Mouse (Mus musculus) thymus, postnatal 10 days (tissue): ENCODE measurements at regions not wholly inside any gene's neighbourhood (a gene's known extent, or its start where the extent isn't known, plus 50 kb on each side); places are given as distances from the start of the nearest gene placed in this dataset.
A peak's percentile ranks its signal among the peaks of the same experiment; 100 is the strongest.

Experiments
- DNase-seq, 2 experiments: peaks; one replicate each; pipeline ENCODE4 v3.0.0; 2021; ENCODE audit warnings: low spot score in 2 of 2

DNA sequence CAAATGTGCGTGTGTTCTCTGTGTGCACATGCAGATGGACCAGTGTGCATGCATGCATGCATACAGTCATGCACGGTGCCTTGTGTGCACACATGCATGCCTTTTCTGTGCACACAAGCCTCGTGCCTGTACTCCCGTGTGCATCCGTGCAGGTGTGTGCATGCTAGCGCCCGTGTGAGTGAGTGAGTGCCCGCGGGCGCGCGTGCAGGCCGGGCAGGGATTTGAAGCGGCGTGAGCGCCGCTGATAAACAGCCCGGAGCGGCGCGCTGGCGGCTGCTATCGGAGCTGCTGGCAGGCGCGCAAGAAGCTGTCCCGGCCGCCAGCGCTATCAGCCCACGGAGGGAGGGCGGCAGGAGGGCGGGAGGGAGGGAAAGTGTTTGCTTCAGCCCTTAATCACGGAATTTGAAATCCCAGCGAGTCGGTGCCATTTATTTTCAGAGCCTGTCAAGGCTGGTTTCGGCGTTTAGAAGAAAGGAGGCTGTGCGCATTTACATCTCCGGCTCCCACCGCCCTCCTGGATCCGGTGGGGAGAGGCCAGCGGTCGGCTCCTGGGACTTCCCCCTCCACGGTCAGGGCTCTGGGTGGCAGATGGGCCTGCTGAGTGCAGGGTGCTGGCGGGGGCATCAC lies 82.1 kb downstream of the Cstad start:
- DNase-seq, result no peak

DNA sequence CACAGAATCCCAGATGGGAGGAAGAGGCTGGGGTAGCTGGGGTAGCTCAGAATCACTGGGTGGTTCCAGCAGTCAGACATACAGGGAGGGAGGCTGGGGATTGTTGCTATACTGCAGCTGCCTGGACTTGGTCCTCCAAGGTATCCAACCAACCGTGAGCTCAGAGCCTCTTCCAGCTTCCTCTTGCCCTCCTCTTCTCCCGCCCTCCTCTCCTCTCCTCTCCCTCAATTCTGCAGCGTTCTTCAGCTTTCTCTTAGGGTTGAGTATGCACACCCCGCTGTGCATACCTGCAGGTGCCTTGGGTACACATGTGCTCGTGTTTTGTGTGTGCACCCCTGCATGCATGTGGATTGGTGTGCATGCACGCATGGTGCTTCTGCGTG lies 81.6 kb downstream of the Cstad start:
- DNase-seq, result no peak

DNA sequence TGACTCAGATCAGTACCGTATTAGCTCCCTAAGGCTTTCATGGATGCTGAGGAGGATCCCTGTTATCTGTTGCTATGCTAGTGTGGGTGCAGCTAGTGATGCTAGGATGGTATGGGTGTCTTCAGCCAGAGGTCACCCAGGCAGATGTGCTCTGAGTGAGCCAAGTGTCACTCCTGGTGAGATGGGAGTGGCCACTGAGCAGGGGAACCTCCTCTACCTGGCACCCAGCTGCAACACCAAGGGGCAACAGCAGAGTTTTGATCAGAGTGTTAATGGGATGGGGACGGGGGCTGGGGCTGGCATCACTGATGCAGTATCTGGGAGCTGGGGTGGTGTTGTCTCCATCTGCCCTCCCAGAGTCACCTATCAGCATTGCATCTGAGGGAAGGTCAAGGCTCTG lies 81.0 kb downstream of the Cstad start:
- no peak for DNase-seq

DNA sequence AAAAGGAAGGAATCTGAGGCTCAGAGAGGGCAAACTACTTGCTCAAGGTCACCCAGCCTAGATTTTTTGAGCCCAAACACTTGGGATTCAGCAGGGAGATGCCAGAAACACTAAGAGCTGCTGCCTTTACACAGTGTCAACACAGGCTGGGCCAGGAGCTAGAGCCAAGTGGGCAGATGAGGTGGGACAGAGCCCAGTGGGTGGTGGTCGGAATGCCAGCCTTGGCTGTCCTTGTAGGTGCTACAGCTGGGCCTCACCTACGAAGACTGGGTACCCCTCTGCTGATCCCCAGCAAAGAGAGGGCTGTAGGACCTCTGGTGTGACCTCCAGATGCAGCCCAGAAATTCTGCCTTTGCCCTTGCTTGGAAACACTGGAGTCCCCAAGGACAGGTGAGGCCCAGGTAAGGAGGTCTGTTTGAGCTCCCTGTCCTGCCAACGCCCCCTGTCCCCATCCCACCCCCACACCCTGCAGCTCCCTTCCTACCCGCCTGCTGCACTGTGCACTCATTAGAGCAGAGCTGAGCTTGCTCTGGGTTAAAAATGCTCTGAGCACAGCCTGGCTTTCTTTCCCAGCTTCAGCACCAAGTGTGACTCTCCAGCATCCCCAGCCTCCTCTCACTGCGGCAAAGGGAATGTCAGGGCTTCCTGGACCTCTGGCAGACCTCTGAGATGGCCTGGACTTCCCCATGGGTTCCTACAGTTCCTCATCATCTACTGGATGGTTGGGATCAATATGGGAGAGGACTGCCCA lies 76.2 kb downstream of the Cstad start:
- no peak for DNase-seq

DNA sequence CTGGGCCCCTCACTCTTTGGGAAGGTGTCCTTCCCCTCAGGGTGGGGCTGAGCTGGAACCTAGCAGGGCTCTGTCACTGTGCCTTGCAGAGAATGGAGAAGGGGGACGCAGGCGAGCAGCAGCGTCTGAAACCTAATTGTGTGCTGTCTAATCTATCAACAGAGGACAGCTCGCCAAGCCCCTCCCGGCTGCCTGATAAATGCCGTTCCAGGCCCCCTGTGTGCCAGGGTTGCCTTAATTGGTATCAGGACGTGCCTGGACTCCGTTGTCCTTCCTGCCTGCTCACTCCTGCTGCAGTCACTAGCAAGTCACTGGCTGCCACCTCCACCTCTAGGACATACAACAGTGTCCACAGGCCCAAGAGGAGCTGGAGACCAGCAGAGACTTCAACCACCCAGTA lies 72.6 kb downstream of the Cstad start:
- DNase-seq, result no peak

DNA sequence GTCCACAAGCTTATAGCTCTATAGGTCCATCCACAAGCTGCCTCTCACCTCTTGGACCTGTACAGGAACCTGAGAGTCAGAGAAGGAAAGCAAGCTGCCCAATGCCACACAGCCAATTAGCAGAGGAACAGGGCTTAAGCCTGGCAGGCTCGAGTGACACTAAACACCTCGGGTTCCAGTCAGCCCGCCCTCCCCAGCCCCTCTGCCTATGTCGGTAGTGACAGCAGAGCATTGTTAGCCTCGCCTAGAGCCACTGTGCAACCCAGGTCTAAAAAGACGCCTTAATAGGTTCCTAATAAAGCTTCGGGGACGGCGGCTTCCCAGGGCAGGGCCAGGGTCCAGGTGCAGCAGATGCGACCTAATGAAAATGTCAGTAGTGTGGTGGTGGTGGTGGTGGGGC lies 66.3 kb downstream of the Cstad start:
- no peak for DNase-seq

DNA sequence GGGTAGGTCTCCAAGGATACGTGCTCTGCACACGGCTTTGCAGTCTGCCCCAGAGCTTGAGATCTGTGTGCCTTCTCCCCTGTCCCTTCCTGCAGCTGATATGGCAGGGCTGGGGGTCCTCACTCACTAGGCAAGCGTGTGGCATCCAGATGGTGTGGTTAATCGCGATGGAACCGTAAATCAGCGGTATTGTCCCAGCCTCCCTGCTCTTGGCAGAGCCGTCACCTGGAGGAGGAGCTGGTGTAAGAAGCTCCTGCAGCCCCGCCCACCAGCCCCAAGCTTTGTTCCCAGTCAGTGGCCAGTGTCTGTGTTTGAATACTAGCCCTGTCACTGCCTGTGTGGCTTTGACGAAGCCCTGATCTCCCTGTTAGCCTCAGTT lies 65.8 kb downstream of the Cstad start:
- no peak for DNase-seq

DNA sequence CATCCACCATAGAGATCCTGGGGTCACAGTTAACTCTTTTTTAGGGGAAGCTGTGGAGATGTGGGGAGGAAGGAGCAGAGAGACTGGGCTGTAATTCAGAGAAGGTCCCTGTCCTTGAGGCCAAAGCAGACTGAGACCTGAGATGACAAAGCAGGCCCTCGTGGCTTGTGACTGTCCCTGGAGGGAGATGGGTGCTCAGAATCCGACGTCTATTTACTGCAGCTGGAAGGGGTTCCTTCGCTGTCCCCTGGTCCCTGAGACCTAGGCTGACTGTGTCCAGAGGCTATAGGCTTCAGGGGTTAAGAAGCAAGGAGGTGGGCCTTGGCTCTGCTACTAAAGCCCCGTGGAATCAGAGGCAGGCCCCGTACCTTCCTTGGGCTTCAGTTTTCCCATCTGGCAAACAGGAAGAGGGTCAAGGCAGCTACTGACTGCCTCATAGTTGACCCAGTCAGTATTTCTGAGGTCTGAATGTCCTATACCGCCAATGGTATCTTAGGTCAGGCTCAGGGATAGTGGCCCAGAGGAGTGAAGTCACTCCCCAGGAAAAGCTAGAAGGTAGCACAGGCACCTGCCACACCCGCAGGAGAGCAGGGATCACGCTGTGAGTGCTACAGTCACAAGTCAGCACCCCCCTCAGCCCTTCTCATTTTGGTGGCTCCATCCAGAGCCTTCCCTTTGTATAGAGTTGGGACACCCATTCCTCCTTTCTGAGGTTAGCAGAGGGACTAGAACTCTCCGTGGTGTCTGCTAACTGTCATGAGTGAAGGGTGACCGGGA lies 65.2 kb downstream of the Cstad start:
- DNase-seq, result no peak

DNA sequence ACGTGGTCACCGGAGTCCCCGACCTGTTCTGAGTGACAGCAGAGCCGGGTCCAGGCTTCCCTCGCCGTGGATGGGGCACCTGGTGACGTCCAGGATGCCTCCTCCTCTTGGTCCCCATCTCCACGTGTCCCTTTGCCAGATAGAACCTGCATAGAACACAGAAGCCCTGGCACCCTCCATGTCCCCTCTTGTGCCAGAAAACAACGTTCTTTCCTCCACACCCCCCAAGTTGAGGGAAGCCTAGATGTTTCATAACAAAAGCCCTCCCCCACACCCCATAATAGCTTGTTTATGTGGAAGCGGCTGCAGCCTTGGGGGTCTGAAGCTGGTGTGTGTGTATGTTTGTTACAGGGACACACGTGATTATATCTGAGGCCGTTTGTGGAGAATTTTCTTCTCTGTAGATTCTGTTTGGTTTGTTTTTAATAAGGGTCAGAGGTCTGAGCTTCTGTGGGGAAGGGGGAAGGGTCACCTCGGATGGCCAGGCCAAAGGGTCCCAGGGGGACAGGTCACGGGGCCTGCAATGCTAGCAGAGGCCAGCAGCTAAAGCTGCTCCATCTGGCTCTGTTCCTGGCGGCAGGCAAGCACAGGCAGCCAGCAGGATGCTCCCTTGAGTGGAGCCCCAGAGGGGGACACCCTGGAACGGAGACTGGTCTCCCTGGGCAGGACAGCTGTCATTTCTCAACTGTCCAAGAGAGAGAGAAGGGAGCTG lies 64.2 kb downstream of the Cstad start:
- peak; percentile 32 to 42 for DNase-seq
